Comparison of ENCODE assay signal across 13 mouse cellular contexts in genomic region chr13:83131129-83131981, GRCm38 (mm10).
DNase-seq lines count a peak whose midpoint lies in the region; ATAC-seq and TF ChIP-seq lines count a peak whose summit lies in the region.
"Had no signal": no experiment of that assay in that cellular context is flagged by ENCODE, and none has a peak within 500 bp of the region (broad histone marks: within the 10 kb centered on the region; RNA-seq: fewer than 3 reads in every experiment).

No protein-coding gene starts in this region.

- no peak overlapping the region for H3K27ac ChIP-seq in MEL (ENCODE audit: control insufficient read depth, low read depth, low read length)
- H3K27ac ChIP-seq in forebrain, embryonic 14.5 days (ENCODE audit: low read depth, low read length), result no peak overlapping the region
- H3K27ac ChIP-seq in midbrain, embryonic 12.5 days (replicated peaks), result no peak overlapping the region
- H3K27ac ChIP-seq: kidney, postnatal 0 days; liver, embryonic 15.5 days had no signal

- TF ChIP-seq CTCF in MEL (IDR thresholded peaks at IDR 0.05 in 2 of 3, conservative IDR thresholded peaks at IDR 0.05 in 1 of 3; ENCODE audit: control insufficient read depth in 1 of 3, insufficient read depth in 1 of 3, low read depth in 2 of 3, low read length in 3 of 3, poor library complexity in 1 of 3, severe bottlenecking in 1 of 3), result no peak

- no peak for TF ChIP-seq RAD21 in MEL (IDR thresholded peaks at IDR 0.05; ENCODE audit: low read depth, low read length)

- peaks cover 0 to 4% of the 10 kb centered on the region in 2 experiments; a peak in 1 of 4 replicates for H3K4me1 ChIP-seq in MEL (ENCODE audit: control insufficient read depth in 1 of 2, insufficient read depth in 2 of 2, low read length in 2 of 2)
- 0 out of 2 replicates have a peak, but pooled peaks cover 4% of the 10 kb centered on the region for H3K4me1 ChIP-seq in forebrain, embryonic 14.5 days (ENCODE audit: control insufficient read depth, insufficient read depth, low read length)
- peaks cover 11% of the 10 kb centered on the region for H3K4me1 ChIP-seq in midbrain, embryonic 12.5 days
- H3K4me1 ChIP-seq: liver, embryonic 15.5 days had no signal

- H3K79me2 ChIP-seq in MEL (ENCODE audit: control insufficient read depth, insufficient read depth, low read length, poor library complexity), result no peaks in the 10 kb centered on the region

- no peaks in the 10 kb centered on the region for H3K9me3 ChIP-seq in MEL (replicated peaks; ENCODE audit: insufficient read depth, low read length)
- no peaks in the 10 kb centered on the region for H3K9me3 ChIP-seq in forebrain, embryonic 14.5 days (replicated peaks; ENCODE audit: control insufficient read depth, low read length)
- H3K9me3 ChIP-seq in midbrain, embryonic 12.5 days, result no peaks in the 10 kb centered on the region
- H3K9me3 ChIP-seq: liver, embryonic 15.5 days had no signal

- no peak for TF ChIP-seq POLR2A in MEL (IDR thresholded peaks at IDR 0.05; ENCODE audit: control insufficient read depth in 1 of 2, insufficient read depth in 1 of 2, low read depth in 1 of 2, low read length in 2 of 2, poor library complexity in 1 of 2)

- no peaks in the 10 kb centered on the region for H3K27me3 ChIP-seq in MEL (ENCODE audit: control insufficient read depth in 1 of 2, insufficient read depth in 2 of 2, low read length in 2 of 2)
- H3K27me3 ChIP-seq in forebrain, embryonic 14.5 days (replicated peaks; ENCODE audit: control insufficient read depth, insufficient read depth, low read length), result no peaks in the 10 kb centered on the region
- H3K27me3 ChIP-seq in midbrain, embryonic 12.5 days, result peaks cover 11% of the 10 kb centered on the region; the same call in 1 of the 2 replicates
- H3K27me3 ChIP-seq: liver, embryonic 15.5 days had no signal

- H3K4me2 ChIP-seq in forebrain, embryonic 14.5 days (ENCODE audit: low read length), result no peak overlapping the region
- peak overlapping the region; percentile 6; the same call in 1 of the 2 replicates for H3K4me2 ChIP-seq in midbrain, embryonic 12.5 days (replicated peaks)
- H3K4me2 ChIP-seq: liver, embryonic 15.5 days had no signal

- TF ChIP-seq EP300 in MEL (IDR thresholded peaks at IDR 0.05; ENCODE audit: low read depth in 1 of 2, low read length in 2 of 2), result no peak

- H3K4me3 ChIP-seq in MEL (ENCODE audit: control insufficient read depth in 1 of 2, insufficient read depth in 1 of 2, low read depth in 2 of 2, low read length in 2 of 2), result no peak overlapping the region
- H3K4me3 ChIP-seq in forebrain, embryonic 14.5 days (ENCODE audit: low read depth, low read length), result no peak overlapping the region
- no peak overlapping the region for H3K4me3 ChIP-seq in midbrain, embryonic 12.5 days
- H3K4me3 ChIP-seq: liver, embryonic 15.5 days had no signal

- ATAC-seq in common myeloid progenitor, adult 5-6 weeks (replicated peaks; ENCODE audit: low read depth, poor library complexity, severe bottlenecking), result peak; percentile 77
- ATAC-seq in forebrain, embryonic 14.5 days, result peak; percentile 52; the same call in 1 of the 2 replicates
- peak; percentile 87 for ATAC-seq in midbrain, embryonic 12.5 days (ENCODE audit: low FRiP score, low read depth)
- ATAC-seq in inflammation-experienced regulatory T-cells, adult 6 months, result no peak
- ATAC-seq: CD4-positive, CD25-positive, alpha-beta regulatory T cell, adult 4 months had no signal

- 9% methylated on average over 7 of the region's 7 CpGs for WGBS in forebrain, embryonic 14.5 days
- WGBS in midbrain, embryonic 12.5 days, result 10% methylated on average over 7 of the region's 7 CpGs

- no peak overlapping the region for H3K9ac ChIP-seq in MEL (ENCODE audit: control insufficient read depth, low read depth, low read length, poor library complexity, severe bottlenecking)
- H3K9ac ChIP-seq in forebrain, embryonic 14.5 days (ENCODE audit: low read length), result no peak overlapping the region
- H3K9ac ChIP-seq in midbrain, embryonic 12.5 days (replicated peaks), result no peak overlapping the region
- H3K9ac ChIP-seq: liver, embryonic 15.5 days had no signal

- H3K36me3 ChIP-seq in MEL (ENCODE audit: control insufficient read depth in 1 of 2, insufficient read depth in 2 of 2, low read length in 2 of 2), result no peaks in the 10 kb centered on the region
- no peaks in the 10 kb centered on the region for H3K36me3 ChIP-seq in forebrain, embryonic 14.5 days (ENCODE audit: control insufficient read depth, insufficient read depth, low read length)
- no peaks in the 10 kb centered on the region for H3K36me3 ChIP-seq in midbrain, embryonic 12.5 days
- H3K36me3 ChIP-seq: liver, embryonic 15.5 days had no signal

- DNase-seq in MEL (ENCODE audit: low read depth, low spot score), result peak; percentile 5
- peak; percentile 25 for DNase-seq in forebrain, embryonic 14.5 days (ENCODE audit: low spot score)
- DNase-seq in gastrocnemius, postnatal 10 days, result no peak
- no peak for DNase-seq in layer of hippocampus, adult 9-10 months (ENCODE audit: low spot score)
- DNase-seq: cerebellum, adult 11 months; gastrocnemius, postnatal 36 days; thymus, postnatal 14 days had no signal

TF ChIP-seq in MEL, 35 proteins besides CTCF, POLR2A, EP300 and RAD21:
- TF ChIP-seq NELFE (IDR thresholded peaks at IDR 0.05; ENCODE audit: low read depth, low read length) (no peak), MAFK (IDR thresholded peaks at IDR 0.05; ENCODE audit: borderline replicate concordance, low read depth, low read length) (no peak), ELF1 (IDR thresholded peaks at IDR 0.05; ENCODE audit: low read depth, low read length) (no peak), UBTF (IDR thresholded peaks at IDR 0.05; ENCODE audit: borderline replicate concordance, insufficient read depth, low read depth, low read length) (no peak), POLR2AphosphoS5 (IDR thresholded peaks at IDR 0.05; ENCODE audit: borderline replicate concordance, low read depth, low read length) (no peak), KAT2A (conservative IDR thresholded peaks at IDR 0.05; ENCODE audit: low read depth, low read length) (no peak), ZC3H11A (IDR thresholded peaks at IDR 0.05; ENCODE audit: low read depth, low read length) (no peak), ZMIZ1 (IDR thresholded peaks at IDR 0.05; ENCODE audit: low read depth, low read length) (no peak), MYB (IDR thresholded peaks at IDR 0.05; ENCODE audit: low read depth, low read length) (no peak), ETS1 (IDR thresholded peaks at IDR 0.05; ENCODE audit: low read depth, low read length) (no peak), SIN3A (IDR thresholded peaks at IDR 0.05; ENCODE audit: low read length) (no peak), E2F4 (IDR thresholded peaks at IDR 0.05; ENCODE audit: borderline replicate concordance, low read depth, low read length) (no peak), HCFC1 (IDR thresholded peaks at IDR 0.05; ENCODE audit: low read depth, low read length) (no peak)

Comparison
In these comparisons a context has a peak if more than half of its experiments do, and no peak if none do; other contexts are left out.
1. DNase-seq: peak in MEL (single experiment) and forebrain, embryonic 14.5 days (single experiment); none in gastrocnemius, postnatal 10 days (single experiment) and layer of hippocampus, adult 9-10 months (single experiment).